Mouse (Mus musculus) lung, adult 2 months (tissue): ENCODE measurements at regions not wholly inside any gene's neighbourhood (a gene's known extent, or its start where the extent isn't known, plus 50 kb on each side); places are given as distances from the start of the nearest gene placed in this dataset.

Experiments
- DNase-seq: peaks from one replicate; pipeline ENCODE4 v3.0.0; 2022
- H3K4me1 ChIP-seq: fragments of 200-500 bp; 2 replicates; pipeline ENCODE4 v1.6.1; 2011; ENCODE audit warnings: low read length; ENCODE audit not compliant: control insufficient read depth, insufficient read depth
- H3K4me3 ChIP-seq: fragments of 200-500 bp; replicated peaks from 2 replicates; pipeline ENCODE3; 2011; ENCODE audit warnings: low read depth, mild to moderate bottlenecking, control low read depth, low read length; ENCODE audit errors: extremely low read depth
- CTCF ChIP-seq: fragments of 200-500 bp; IDR thresholded peaks from 2 replicates; pipeline ENCODE4 v1.5.1; 2011; ENCODE audit warnings: mild to moderate bottlenecking, low read length, control low read depth; ENCODE audit not compliant: insufficient read depth
- POLR2A ChIP-seq: fragments of 200-500 bp; IDR thresholded peaks from 2 replicates; pipeline ENCODE4 v1.6.1; 2011; ENCODE audit warnings: low read depth, mild to moderate bottlenecking, control low read depth, low read length, borderline replicate concordance; ENCODE audit errors: extremely low read depth
- WGBS: fragments of 180-500 bp; shearing (Covaris S2); methylation state at CpG from one replicate; pipeline ENCODE4 v1.1.7; 2018; 5-methylcytosine and 5-hydroxymethylcytosine counted together

GRCm38 (mm10) chr5:149851011-149851410 lies 167.5 kb upstream of the Rxfp2 start:
- 10% methylated on average over 9 of the region's 9 CpGs for WGBS
- H3K4me1 ChIP-seq: no peaks in the 10 kb centered on the region
- peak; percentile 50 for DNase-seq
- TF ChIP-seq POLR2A: no peak
- peak; percentile 66 for TF ChIP-seq CTCF
- no peak overlapping the region for H3K4me3 ChIP-seq

GRCm38 (mm10) chr5:149852516-149852915 lies 166.0 kb upstream of the Rxfp2 start:
- DNase-seq: no peak
- H3K4me3 ChIP-seq: no peak overlapping the region
- 23% methylated on average over 16 of the region's 16 CpGs for WGBS
- no peaks in the 10 kb centered on the region for H3K4me1 ChIP-seq
- TF ChIP-seq POLR2A (no peak), CTCF (no peak)

- no peak overlapping the region for H3K4me3 ChIP-seq
- 86% methylated on average over 1 of the region's 1 CpGs for WGBS
- no peak for DNase-seq
- H3K4me1 ChIP-seq: no peaks in the 10 kb centered on the region
- no peak for TF ChIP-seq CTCF
- no peak for TF ChIP-seq POLR2A
Measured at GRCm38 (mm10) chr5:149856101-149856500, 162.4 kb upstream of the Rxfp2 start.

GRCm38 (mm10) chr5:149857019-149857418 lies 161.5 kb upstream of the Rxfp2 start:
- H3K4me1 ChIP-seq: no peaks in the 10 kb centered on the region
- WGBS: 53% methylated on average over 1 of the region's 1 CpGs
- TF ChIP-seq CTCF (no peak), POLR2A (no peak)
- DNase-seq: no peak
- no peak overlapping the region for H3K4me3 ChIP-seq

- 41% methylated on average over 4 of the region's 4 CpGs for WGBS
- TF ChIP-seq CTCF (peak; percentile 92), POLR2A (no peak)
- DNase-seq: peak; percentile 37
Measured at GRCm38 (mm10) chr5:149861489-149861962, 156.9 kb upstream of the Rxfp2 start.

GRCm38 (mm10) chr5:149867926-149868325 lies 150.5 kb upstream of the Rxfp2 start:
- DNase-seq: no peak
- WGBS: 50% methylated on average over 7 of the region's 7 CpGs
- H3K4me1 ChIP-seq: no peaks in the 10 kb centered on the region
- H3K4me3 ChIP-seq: no peak overlapping the region
- no peak for TF ChIP-seq POLR2A
- TF ChIP-seq CTCF: no peak

More at GRCm38 (mm10) chr5:149861489-149861962, 156.9 kb upstream of the Rxfp2 start:
- no peak overlapping the region for H3K4me3 ChIP-seq
- no peaks in the 10 kb centered on the region for H3K4me1 ChIP-seq

- DNase-seq: no peak
- no peaks in the 10 kb centered on the region for H3K4me1 ChIP-seq
- H3K4me3 ChIP-seq: no peak overlapping the region
- WGBS: 81% methylated on average over 5 of the region's 5 CpGs
- TF ChIP-seq CTCF: no peak
- no peak for TF ChIP-seq POLR2A
Measured at GRCm38 (mm10) chr5:149869441-149869840, 149.0 kb upstream of the Rxfp2 start.

GRCm38 (mm10) chr5:149870596-149870995 lies 147.9 kb upstream of the Rxfp2 start:
- H3K4me1 ChIP-seq: no peaks in the 10 kb centered on the region
- 82% methylated on average over 2 of the region's 2 CpGs for WGBS
- H3K4me3 ChIP-seq: no peak overlapping the region
- TF ChIP-seq CTCF (no peak), POLR2A (no peak)
- DNase-seq: no peak

GRCm38 (mm10) chr5:149871521-149871920 lies 147.0 kb upstream of the Rxfp2 start:
- H3K4me3 ChIP-seq: no peak overlapping the region
- WGBS: 31% methylated on average over 2 of the region's 2 CpGs
- TF ChIP-seq CTCF (no peak), POLR2A (no peak)
- no peak for DNase-seq
- no peaks in the 10 kb centered on the region for H3K4me1 ChIP-seq

- DNase-seq: no peak
- WGBS: 53% methylated on average over 9 of the region's 9 CpGs
- TF ChIP-seq POLR2A (no peak), CTCF (no peak)
- Histone ChIP-seq H3K4me1 (no peaks in the 10 kb centered on the region), H3K4me3 (no peak overlapping the region)
Measured at GRCm38 (mm10) chr5:149873482-149874002, 144.9 kb upstream of the Rxfp2 start.
